Mouse (Mus musculus): ENCODE measurements at regions not wholly inside any gene's neighbourhood (a gene's known extent, or its start where the extent isn't known, plus 50 kb on each side); places are given as distances from the start of the nearest gene placed in this dataset.

- H3K9ac ChIP-seq: no peak overlapping the region
- WGBS: 68% methylated on average over 4 of the region's 4 CpGs
- no peaks in the 10 kb centered on the region for H3K27me3 ChIP-seq
- H3K4me2 ChIP-seq: no peak overlapping the region
- H3K9me3 ChIP-seq: no peaks in the 10 kb centered on the region
- H3K27ac ChIP-seq: no peak overlapping the region
- ATAC-seq (ENCODE audit: low FRiP score): no peak
- H3K4me1 ChIP-seq: no peaks in the 10 kb centered on the region
- H3K36me3 ChIP-seq (replicated peaks): no peaks in the 10 kb centered on the region
- no peak overlapping the region for H3K4me3 ChIP-seq (replicated peaks)
Observed at GRCm38 (mm10) chr15:5514217-5514616, 270.2 kb upstream of the Ptger4 start.

- Histone ChIP-seq H3K4me2 (no peak overlapping the region), H3K9ac (no peak overlapping the region), H3K4me3 (replicated peaks) (no peak overlapping the region), H3K9me3 (no peaks in the 10 kb centered on the region), H3K27me3 (no peaks in the 10 kb centered on the region), H3K36me3 (replicated peaks) (no peaks in the 10 kb centered on the region), H3K4me1 (no peaks in the 10 kb centered on the region), H3K27ac (no peak overlapping the region)
- ATAC-seq (ENCODE audit: low FRiP score): no peak
- WGBS: 83% methylated on average over 10 of the region's 10 CpGs
Observed at GRCm38 (mm10) chr15:5517244-5517966, 273.4 kb upstream of the Ptger4 start.

- H3K9ac ChIP-seq: no peak overlapping the region
- no peak for ATAC-seq (ENCODE audit: low FRiP score)
- no peaks in the 10 kb centered on the region for H3K36me3 ChIP-seq (replicated peaks)
- WGBS: 80% methylated on average over 2 of the region's 2 CpGs
- no peak overlapping the region for H3K4me3 ChIP-seq (replicated peaks)
- no peaks in the 10 kb centered on the region for H3K27me3 ChIP-seq
- no peaks in the 10 kb centered on the region for H3K9me3 ChIP-seq
- no peak overlapping the region for H3K4me2 ChIP-seq
- H3K27ac ChIP-seq: no peak overlapping the region
- no peaks in the 10 kb centered on the region for H3K4me1 ChIP-seq
Observed at GRCm38 (mm10) chr15:5519552-5519951, 275.6 kb upstream of the Ptger4 start.

GRCm38 (mm10) chr15:5519997-5520396, 276.0 kb upstream of the Ptger4 start:
- ATAC-seq (ENCODE audit: low FRiP score): no peak
- H3K27me3 ChIP-seq: no peaks in the 10 kb centered on the region
- no peaks in the 10 kb centered on the region for H3K36me3 ChIP-seq (replicated peaks)
- H3K4me2 ChIP-seq: no peak overlapping the region
- no peaks in the 10 kb centered on the region for H3K4me1 ChIP-seq
- WGBS: 82% methylated on average over 1 of the region's 1 CpGs
- no peak overlapping the region for H3K4me3 ChIP-seq (replicated peaks)
- H3K27ac ChIP-seq: no peak overlapping the region
- H3K9ac ChIP-seq: no peak overlapping the region
- no peaks in the 10 kb centered on the region for H3K9me3 ChIP-seq

GRCm38 (mm10) chr15:5528619-5529018, 284.6 kb upstream of the Ptger4 start:
- H3K4me2 ChIP-seq: no peak overlapping the region
- H3K36me3 ChIP-seq (replicated peaks): no peaks in the 10 kb centered on the region
- no peaks in the 10 kb centered on the region for H3K4me1 ChIP-seq
- H3K9ac ChIP-seq: no peak overlapping the region
- no peaks in the 10 kb centered on the region for H3K9me3 ChIP-seq
- no peak for ATAC-seq (ENCODE audit: low FRiP score)
- H3K27me3 ChIP-seq: no peaks in the 10 kb centered on the region
- H3K4me3 ChIP-seq (replicated peaks): no peak overlapping the region
- no peak overlapping the region for H3K27ac ChIP-seq
- WGBS: 96% methylated on average over 6 of the region's 6 CpGs

- Histone ChIP-seq H3K27ac (no peak overlapping the region), H3K9ac (no peak overlapping the region), H3K27me3 (no peaks in the 10 kb centered on the region), H3K36me3 (replicated peaks) (no peaks in the 10 kb centered on the region), H3K4me2 (no peak overlapping the region), H3K4me3 (replicated peaks) (no peak overlapping the region), H3K4me1 (no peaks in the 10 kb centered on the region), H3K9me3 (no peaks in the 10 kb centered on the region)
- no peak for ATAC-seq (ENCODE audit: low FRiP score)
Observed at GRCm38 (mm10) chr15:5533656-5534055, 289.7 kb upstream of the Ptger4 start.

- H3K4me3 ChIP-seq (replicated peaks): no peak overlapping the region
- no peaks in the 10 kb centered on the region for H3K27me3 ChIP-seq
- H3K4me1 ChIP-seq: no peaks in the 10 kb centered on the region
- WGBS: 66% methylated on average over 2 of the region's 2 CpGs
- no peak for ATAC-seq (ENCODE audit: low FRiP score)
- H3K9ac ChIP-seq: no peak overlapping the region
- no peaks in the 10 kb centered on the region for H3K36me3 ChIP-seq (replicated peaks)
- no peak overlapping the region for H3K27ac ChIP-seq
- H3K9me3 ChIP-seq: no peaks in the 10 kb centered on the region
- H3K4me2 ChIP-seq: no peak overlapping the region
Observed at GRCm38 (mm10) chr15:5537432-5537831, 293.4 kb upstream of the Ptger4 start.

GRCm38 (mm10) chr15:5539301-5539928, 295.4 kb upstream of the Ptger4 start:
- H3K4me3 ChIP-seq (replicated peaks): no peak overlapping the region
- no peak for ATAC-seq (ENCODE audit: low FRiP score)
- 86% methylated on average over 4 of the region's 4 CpGs for WGBS

GRCm38 (mm10) chr15:5554526-5554925, 310.5 kb upstream of the Ptger4 start:
- WGBS: 89% methylated on average over 4 of the region's 4 CpGs
- H3K4me2 ChIP-seq: no peak overlapping the region
- ATAC-seq (ENCODE audit: low FRiP score): no peak
- no peak overlapping the region for H3K27ac ChIP-seq
- H3K27me3 ChIP-seq: no peaks in the 10 kb centered on the region
- no peak overlapping the region for H3K9ac ChIP-seq
- no peaks in the 10 kb centered on the region for H3K36me3 ChIP-seq (replicated peaks)
- no peaks in the 10 kb centered on the region for H3K4me1 ChIP-seq
- H3K4me3 ChIP-seq (replicated peaks): no peak overlapping the region
- no peaks in the 10 kb centered on the region for H3K9me3 ChIP-seq

More at GRCm38 (mm10) chr15:5539301-5539928, 295.4 kb upstream of the Ptger4 start:
- Histone ChIP-seq H3K9me3 (no peaks in the 10 kb centered on the region), H3K27ac (no peak overlapping the region), H3K27me3 (no peaks in the 10 kb centered on the region), H3K9ac (no peak overlapping the region), H3K36me3 (replicated peaks) (no peaks in the 10 kb centered on the region), H3K4me1 (no peaks in the 10 kb centered on the region), H3K4me2 (no peak overlapping the region)

- no peak for ATAC-seq (ENCODE audit: low FRiP score)
Observed at GRCm38 (mm10) chr15:5554926-5555325, 310.9 kb upstream of the Ptger4 start.

GRCm38 (mm10) chr15:5555381-5556066, 311.5 kb upstream of the Ptger4 start:
- no peak for ATAC-seq (ENCODE audit: low FRiP score)
- Histone ChIP-seq H3K4me3 (replicated peaks) (no peak overlapping the region), H3K36me3 (replicated peaks) (no peaks in the 10 kb centered on the region), H3K9ac (no peak overlapping the region), H3K9me3 (no peaks in the 10 kb centered on the region), H3K4me2 (no peak overlapping the region), H3K27me3 (no peaks in the 10 kb centered on the region), H3K27ac (no peak overlapping the region), H3K4me1 (no peaks in the 10 kb centered on the region)
- 90% methylated on average over 7 of the region's 7 CpGs for WGBS

More at GRCm38 (mm10) chr15:5554926-5555325, 310.9 kb upstream of the Ptger4 start:
- Histone ChIP-seq H3K4me1 (no peaks in the 10 kb centered on the region), H3K27ac (no peak overlapping the region), H3K9ac (no peak overlapping the region), H3K36me3 (replicated peaks) (no peaks in the 10 kb centered on the region), H3K27me3 (no peaks in the 10 kb centered on the region), H3K4me2 (no peak overlapping the region), H3K9me3 (no peaks in the 10 kb centered on the region), H3K4me3 (replicated peaks) (no peak overlapping the region)
- WGBS: 87% methylated on average over 4 of the region's 4 CpGs

- H3K9ac ChIP-seq: no peak overlapping the region
- H3K36me3 ChIP-seq (replicated peaks): no peaks in the 10 kb centered on the region
- no peaks in the 10 kb centered on the region for H3K4me1 ChIP-seq
- no peak overlapping the region for H3K27ac ChIP-seq
- H3K27me3 ChIP-seq: no peaks in the 10 kb centered on the region
- WGBS: 89% methylated on average over 4 of the region's 4 CpGs
- no peak overlapping the region for H3K4me2 ChIP-seq
- no peak overlapping the region for H3K4me3 ChIP-seq (replicated peaks)
- ATAC-seq (ENCODE audit: low FRiP score): no peak
- H3K9me3 ChIP-seq: no peaks in the 10 kb centered on the region
Observed at GRCm38 (mm10) chr15:5561783-5562182, 317.8 kb upstream of the Ptger4 start.

GRCm38 (mm10) chr15:5574366-5574765, 330.4 kb upstream of the Ptger4 start:
- no peak overlapping the region for H3K4me2 ChIP-seq
- H3K27ac ChIP-seq: no peak overlapping the region
- no peak for ATAC-seq (ENCODE audit: low FRiP score)

More at GRCm38 (mm10) chr15:5574366-5574765, 330.4 kb upstream of the Ptger4 start:
- Histone ChIP-seq H3K9ac (no peak overlapping the region), H3K9me3 (no peaks in the 10 kb centered on the region), H3K27me3 (no peaks in the 10 kb centered on the region), H3K36me3 (replicated peaks) (no peaks in the 10 kb centered on the region), H3K4me3 (replicated peaks) (no peak overlapping the region), H3K4me1 (no peaks in the 10 kb centered on the region)
